Mouse (Mus musculus) hindbrain, postnatal 0 days (tissue): ENCODE measurements around the gene Farp1. TPM values are rescaled to one million over a fixed set of nuclear protein-coding genes. Genes with fewer than 3 reads are reported as not detected.

Experiments used
- ATAC-seq: fragments of 200-750 bp; cut with Nextera tagmentation; 2 replicates; pipeline ENCODE4 v1.8.0; 2017; ENCODE audit warnings: mild to moderate bottlenecking, moderate TSS enrichment, moderate library complexity
- DNase-seq: peaks from one replicate; pipeline ENCODE4 v3.0.0-alpha.2; 2015; ENCODE audit warnings: low spot score
- H3K27ac ChIP-seq: fragments of 300-500 bp; sonication (generic); 2 replicates; pipeline ENCODE4 v1.5.1; 2014; ENCODE audit warnings: mild to moderate bottlenecking
- H3K27me3 ChIP-seq: fragments of 300-500 bp; sonication (generic); 2 replicates; pipeline ENCODE4 v1.6.1; 2014; ENCODE audit warnings: low read length, mixed read lengths; ENCODE audit not compliant: insufficient read depth
- H3K36me3 ChIP-seq: fragments of 300-500 bp; sonication (generic); 2 replicates; pipeline ENCODE4 v1.6.1; 2014; ENCODE audit warnings: low read length, mixed read lengths; ENCODE audit not compliant: insufficient read depth
- H3K4me1 ChIP-seq: fragments of 300-500 bp; sonication (generic); 2 replicates; pipeline ENCODE4 v1.6.1; 2014; ENCODE audit warnings: antibody characterized with exemption, low read length, mixed read lengths; ENCODE audit not compliant: insufficient read depth
- H3K4me2 ChIP-seq: fragments of 300-500 bp; sonication (generic); 2 replicates; pipeline ENCODE4 v1.6.1; 2014; ENCODE audit warnings: low read depth, mild to moderate bottlenecking, low read length, moderate library complexity, mixed read lengths
- H3K4me3 ChIP-seq: fragments of 300-500 bp; sonication (generic); 2 replicates; pipeline ENCODE4 v1.5.1; 2014; ENCODE audit warnings: low read length
- H3K9ac ChIP-seq: fragments of 300-500 bp; sonication (generic); replicated peaks from 2 replicates; pipeline ENCODE4 v1.6.1; 2014; ENCODE audit warnings: mild to moderate bottlenecking, low read length, moderate library complexity, mixed read lengths
- H3K9me3 ChIP-seq: fragments of 300-500 bp; sonication (generic); 2 replicates; pipeline ENCODE4 v1.6.1; 2016; ENCODE audit warnings: low read length, mixed read lengths
- CTCF ChIP-seq: IDR thresholded peaks from 2 replicates; pipeline ENCODE4 v1.5.1; 2016; ENCODE audit warnings: antibody characterized with exemption, control low read depth, low read depth
- WGBS: fragments of 180-500 bp; shearing (Covaris S2); extraction: QIAGEN DNeasy Blood & Tissue Kit; methylation state at CpG from one replicate; pipeline ENCODE4 v1.1.7; 2014; 5-methylcytosine and 5-hydroxymethylcytosine counted together
- polyA plus RNA-seq: library from polyadenylated mRNA; unstranded; fragments of >200 nt; fragmentation: Nextera tagmentation; extraction: Ambion mirVana; gene quantifications from 2 replicates; pipeline ENCODE4 v1.2.1, GENCODE M21; 2015
- total RNA-seq: library from RNA; depleted of rRNA; stranded (reverse); fragments of >200 nt; gene quantifications from 2 replicates; pipeline ENCODE4 v1.2.3, GENCODE M21; 2014

Gene Farp1
- total and polyA plus RNA-seq, 2 experiments from 2014 or later: 31.7 to 99.0 TPM

DNA sequence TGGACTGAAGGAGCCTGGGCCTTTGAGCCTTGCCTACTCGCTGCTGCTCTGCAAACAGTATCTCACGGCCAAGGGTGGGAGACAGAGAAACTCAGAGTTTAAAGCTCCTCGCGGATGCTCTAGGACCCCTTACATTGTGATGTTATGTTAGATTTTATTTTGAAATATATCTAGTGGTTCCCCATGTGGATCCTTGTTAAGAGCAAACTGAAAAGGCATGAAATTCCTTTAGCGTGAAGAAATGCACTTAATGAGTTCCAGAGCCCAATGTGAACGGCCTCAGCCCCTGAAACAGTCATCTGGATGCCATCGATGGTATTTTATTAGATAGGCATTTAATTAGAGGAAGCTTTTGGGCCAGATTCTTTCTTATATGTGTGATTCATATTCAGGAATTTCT is 212.3 kb downstream of the Farp1 start:
- Histone ChIP-seq H3K9me3 (no peaks in the 10 kb centered on the region), H3K4me2 (no peak overlapping the region), H3K4me1 (no peaks in the 10 kb centered on the region), H3K9ac (no peak overlapping the region), H3K36me3 (peaks cover 26% of the 10 kb centered on the region), H3K4me3 (no peak overlapping the region), H3K27me3 (no peaks in the 10 kb centered on the region), H3K27ac (peak overlapping the region; percentile 20; the same call in 1 of the 2 replicates)
- TF ChIP-seq CTCF: no peak
- no peak for DNase-seq
- 55% methylated on average over 7 of the region's 7 CpGs for WGBS
- ATAC-seq: no peak

DNA sequence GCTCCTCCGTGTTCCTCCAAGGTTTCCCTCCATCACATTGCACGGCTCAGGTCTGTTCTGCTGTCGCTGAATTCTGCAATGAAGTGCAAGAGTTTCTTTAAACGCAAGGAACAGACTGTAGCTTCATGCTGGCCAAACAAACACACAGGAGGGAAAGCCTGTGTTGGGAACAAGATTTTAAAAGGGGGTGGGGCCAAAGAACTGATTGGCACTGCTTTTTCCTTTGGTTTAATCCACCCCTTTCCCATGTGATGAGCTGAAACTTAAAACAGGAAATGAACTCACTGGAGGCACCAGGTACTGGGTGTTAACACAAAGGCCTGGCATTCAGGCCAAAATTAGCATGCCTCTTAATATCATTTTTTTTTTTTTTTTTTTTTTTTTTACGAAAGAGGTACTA is 213.3 kb downstream of the Farp1 start:
- H3K4me3 ChIP-seq: no peak overlapping the region
- H3K9ac ChIP-seq: no peak overlapping the region
- no peak for ATAC-seq
- no peaks in the 10 kb centered on the region for H3K9me3 ChIP-seq
- H3K36me3 ChIP-seq: peaks cover 20% of the 10 kb centered on the region
- no peak overlapping the region for H3K4me2 ChIP-seq
- H3K27ac ChIP-seq: no peak overlapping the region
- 75% methylated on average over 5 of the region's 5 CpGs for WGBS
- no peak for TF ChIP-seq CTCF
- no peak for DNase-seq
- no peaks in the 10 kb centered on the region for H3K4me1 ChIP-seq
- H3K27me3 ChIP-seq: no peaks in the 10 kb centered on the region

DNA sequence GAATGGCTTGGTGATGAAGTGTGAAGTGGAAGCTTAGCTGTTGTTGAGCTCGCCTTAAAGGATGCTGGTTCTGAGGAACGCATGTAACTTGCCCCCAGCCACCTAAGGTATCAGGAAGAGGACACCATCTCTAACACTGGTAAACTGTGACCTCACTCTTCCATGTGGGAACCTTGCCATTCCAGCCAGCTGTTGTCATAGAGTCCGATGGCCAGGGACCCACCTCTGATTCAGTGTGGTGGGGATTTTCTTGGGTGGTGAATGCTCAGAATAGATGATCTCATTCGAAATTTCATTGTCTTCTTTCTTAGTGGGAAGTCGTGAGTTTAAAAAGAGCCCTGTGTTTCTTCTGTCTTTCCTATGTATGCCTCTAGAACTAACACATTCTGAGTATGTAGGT is 216.1 kb downstream of the Farp1 start:
- H3K9me3 ChIP-seq: no peaks in the 10 kb centered on the region
- no peaks in the 10 kb centered on the region for H3K4me1 ChIP-seq
- H3K36me3 ChIP-seq: peaks cover 11% of the 10 kb centered on the region; the same call in 1 of the 2 replicates
- TF ChIP-seq CTCF: no peak
- H3K27me3 ChIP-seq: no peaks in the 10 kb centered on the region
- no peak overlapping the region for H3K4me3 ChIP-seq
- 77% methylated on average over 5 of the region's 5 CpGs for WGBS
- DNase-seq (no peak), ATAC-seq (no peak)
- no peak overlapping the region for H3K27ac ChIP-seq
- no peak overlapping the region for H3K4me2 ChIP-seq
- H3K9ac ChIP-seq: no peak overlapping the region

DNA sequence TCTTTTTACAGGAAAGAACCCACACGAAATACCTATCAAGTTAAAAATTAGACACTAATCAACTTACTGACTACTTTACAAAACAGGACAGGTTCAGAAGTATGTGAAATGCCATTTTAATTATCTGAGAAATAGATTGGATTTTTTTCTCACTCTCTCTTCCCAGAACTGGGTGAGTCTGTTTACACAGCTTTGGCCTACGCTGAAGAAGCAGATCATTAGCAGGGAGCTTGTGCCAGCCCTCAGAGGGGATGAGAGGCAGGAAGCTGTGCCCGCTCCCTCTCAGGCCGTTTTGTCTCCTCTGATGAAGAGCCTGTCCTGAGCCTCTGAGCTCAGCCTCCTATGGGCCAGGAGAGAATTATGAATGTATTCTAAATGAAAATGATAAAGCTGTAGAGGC is 216.7 kb downstream of the Farp1 start:
- no peak overlapping the region for H3K27ac ChIP-seq
- H3K4me1 ChIP-seq: no peaks in the 10 kb centered on the region
- no peaks in the 10 kb centered on the region for H3K27me3 ChIP-seq
- no peak overlapping the region for H3K4me2 ChIP-seq
- WGBS: 60% methylated on average over 4 of the region's 4 CpGs
- H3K4me3 ChIP-seq: no peak overlapping the region
- ATAC-seq: no peak
- H3K9me3 ChIP-seq: no peaks in the 10 kb centered on the region
- TF ChIP-seq CTCF: no peak
- DNase-seq: no peak
- H3K36me3 ChIP-seq: peaks cover 13% of the 10 kb centered on the region; the same call in 1 of the 2 replicates
- H3K9ac ChIP-seq: no peak overlapping the region

DNA sequence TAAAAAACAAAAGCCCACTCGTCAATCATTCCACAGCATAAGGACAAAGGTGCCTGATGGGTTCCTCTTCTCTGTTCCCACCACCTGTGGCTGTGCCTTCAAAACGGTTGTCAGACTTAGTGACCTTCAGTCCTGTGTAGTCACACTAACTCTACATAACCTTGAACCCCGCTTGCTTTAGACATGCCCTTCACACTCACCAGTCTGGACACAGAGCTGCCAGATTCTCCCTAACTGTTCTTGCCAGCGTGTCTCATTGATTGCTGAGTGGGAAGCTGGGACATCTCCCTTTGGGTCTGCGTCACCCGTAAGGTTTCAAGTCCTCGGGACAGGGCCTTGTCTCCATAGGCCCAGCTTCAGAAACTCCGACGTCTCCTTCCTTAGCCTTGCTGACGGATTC is 217.5 kb downstream of the Farp1 start:
- Histone ChIP-seq H3K27me3 (no peaks in the 10 kb centered on the region), H3K9ac (no peak overlapping the region), H3K9me3 (no peaks in the 10 kb centered on the region), H3K27ac (no peak overlapping the region), H3K4me1 (no peaks in the 10 kb centered on the region), H3K36me3 (peaks cover 16% of the 10 kb centered on the region; the same call in 1 of the 2 replicates), H3K4me3 (no peak overlapping the region), H3K4me2 (no peak overlapping the region)
- DNase-seq (no peak), ATAC-seq (no peak)
- WGBS: 90% methylated on average over 10 of the region's 10 CpGs
- TF ChIP-seq CTCF: no peak

DNA sequence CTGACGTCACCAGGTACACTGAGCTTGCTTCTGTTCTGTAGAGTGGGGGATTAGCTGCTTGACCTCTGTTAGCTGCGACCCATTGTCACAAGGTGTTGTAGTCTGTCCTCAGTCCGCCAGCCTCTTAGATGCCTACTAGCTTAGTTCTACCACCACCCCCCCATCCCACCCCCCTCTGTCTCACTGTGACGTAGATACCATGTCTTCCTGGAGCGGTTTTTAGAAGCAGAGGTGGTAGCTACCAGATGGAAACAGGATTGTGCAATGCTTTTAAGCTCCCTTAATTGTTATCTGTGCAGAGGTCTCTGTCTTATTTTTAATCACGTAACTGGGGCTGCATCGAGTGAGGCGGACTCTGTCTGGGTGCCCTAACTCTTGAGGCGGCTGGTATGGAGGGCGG is 219.9 kb downstream of the Farp1 start:
- H3K27ac ChIP-seq: no peak overlapping the region
- H3K4me1 ChIP-seq: no peaks in the 10 kb centered on the region
- H3K9ac ChIP-seq: no peak overlapping the region
- ATAC-seq: no peak
- peaks cover 13% of the 10 kb centered on the region; the same call in 1 of the 2 replicates for H3K36me3 ChIP-seq
- H3K9me3 ChIP-seq: no peaks in the 10 kb centered on the region
- 91% methylated on average over 10 of the region's 10 CpGs for WGBS
- H3K4me3 ChIP-seq: no peak overlapping the region
- no peak overlapping the region for H3K4me2 ChIP-seq
- H3K27me3 ChIP-seq: no peaks in the 10 kb centered on the region
- TF ChIP-seq CTCF: no peak
- DNase-seq: no peak

DNA sequence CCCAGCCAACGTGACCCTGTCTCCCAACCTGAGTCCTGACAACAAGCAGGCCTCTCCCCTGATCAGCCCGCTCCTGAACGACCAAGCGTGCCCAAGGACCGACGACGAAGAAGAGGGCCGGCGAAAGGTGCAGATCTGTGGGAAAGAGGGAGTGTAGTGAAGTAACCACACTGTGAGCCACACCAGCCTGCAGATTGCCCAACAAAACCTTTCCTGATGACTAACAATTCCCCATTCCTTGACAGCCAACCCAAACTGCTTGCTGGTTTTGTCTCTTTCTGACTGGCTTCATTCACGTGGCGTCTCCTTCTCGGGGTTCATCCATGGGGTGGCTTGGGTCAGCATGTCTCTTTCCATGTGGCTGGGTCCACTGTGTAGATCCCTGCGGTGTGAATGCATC is 220.5 kb downstream of the Farp1 start:
- H3K36me3 ChIP-seq: peaks cover 13% of the 10 kb centered on the region; the same call in 1 of the 2 replicates
- H3K4me3 ChIP-seq: no peak overlapping the region
- H3K27me3 ChIP-seq: no peaks in the 10 kb centered on the region
- 84% methylated on average over 13 of the region's 13 CpGs for WGBS
- DNase-seq: no peak
- TF ChIP-seq CTCF: no peak
- no peak overlapping the region for H3K9ac ChIP-seq
- no peak overlapping the region for H3K27ac ChIP-seq
- no peaks in the 10 kb centered on the region for H3K4me1 ChIP-seq
- ATAC-seq: no peak
- H3K9me3 ChIP-seq: no peaks in the 10 kb centered on the region
- no peak overlapping the region for H3K4me2 ChIP-seq
